Mouse (Mus musculus) adrenal gland, postnatal 36 days (tissue): Measurements from ENCODE around the gene Fntb. TPM values are rescaled to one million over a fixed set of nuclear protein-coding genes. Genes with fewer than 3 reads are reported as not detected.
"Not testable (repeated sequence)": the region's sequence is repeated elsewhere in the genome, so short reads cannot be mapped to it uniquely, and the experiment has no call there.

Source experiments
- DNase-seq, 2 experiments: peaks; one replicate each; pipeline ENCODE4 v3.0.0; 2021; ENCODE audit warnings: mixed read lengths in 1 of 2
- total RNA-seq, 2 experiments: library from RNA; stranded (reverse); gene quantifications; 2 replicates each; pipeline ENCODE4 v1.2.3; 2021

Fntb gene
- total RNA-seq, 2 experiments from 2014 or later = 12.5 to 13.2 TPM

- DNase-seq = peak; percentile 98 to 99
Measured at GRCm38 (mm10) chr12:76837101-76837843, 71.9 kb downstream of the Fntb start.

GRCm38 (mm10) chr12:76837844-76838650 lies 72.7 kb downstream of the Fntb start:
- no peak for DNase-seq

- no peak for DNase-seq
Measured at GRCm38 (mm10) chr12:76839298-76839697, 73.9 kb downstream of the Fntb start.

- no peak for DNase-seq
Measured at GRCm38 (mm10) chr12:76840081-76840480, 74.7 kb downstream of the Fntb start.

- DNase-seq = no peak
Measured at GRCm38 (mm10) chr12:76844346-76845061, 79.1 kb downstream of the Fntb start.

- DNase-seq = no peak
Measured at GRCm38 (mm10) chr12:76852419-76852818, 87.0 kb downstream of the Fntb start.

GRCm38 (mm10) chr12:76853378-76854142 lies 88.2 kb downstream of the Fntb start:
- DNase-seq = no peak

- DNase-seq = peak in 1 of 2 experiments; percentile 3
Measured at GRCm38 (mm10) chr12:76857087-76857486, 91.7 kb downstream of the Fntb start.

- DNase-seq = not testable (repeated sequence)
Measured at GRCm38 (mm10) chr12:76858788-76859187, 93.4 kb downstream of the Fntb start.

- peak; percentile 65 to 75 for DNase-seq
Measured at GRCm38 (mm10) chr12:76863651-76864050, 98.3 kb downstream of the Fntb start.

GRCm38 (mm10) chr12:76865266-76865665 lies 99.9 kb downstream of the Fntb start:
- DNase-seq = no peak

- peak; percentile 45 to 55 for DNase-seq
Measured at GRCm38 (mm10) chr12:76867586-76868280, 102.3 kb downstream of the Fntb start.

- DNase-seq = peak in 1 of 2 experiments; percentile 26
Measured at GRCm38 (mm10) chr12:76868463-76869198, 103.2 kb downstream of the Fntb start.

- no peak for DNase-seq
Measured at GRCm38 (mm10) chr12:76869561-76869960, 104.2 kb downstream of the Fntb start.

GRCm38 (mm10) chr12:76872767-76873316 lies 107.5 kb downstream of the Fntb start:
- DNase-seq = no peak

GRCm38 (mm10) chr12:76874826-76875225 lies 109.4 kb downstream of the Fntb start:
- peak; percentile 15 to 18 for DNase-seq

- DNase-seq = peak; percentile 47 to 72
Measured at GRCm38 (mm10) chr12:76879242-76879641, 113.9 kb downstream of the Fntb start.

- no peak for DNase-seq
Measured at GRCm38 (mm10) chr12:76880131-76880530, 114.7 kb downstream of the Fntb start.

GRCm38 (mm10) chr12:76883824-76884223 lies 118.4 kb downstream of the Fntb start:
- peak; percentile 39 to 71 for DNase-seq

- DNase-seq = no peak
Measured at GRCm38 (mm10) chr12:76885103-76885502, 119.7 kb downstream of the Fntb start.
